Mouse (Mus musculus) cortical plate, adult 2 months (tissue): ENCODE data around the gene Olfr68.
"Not testable (repeated sequence)": the region's sequence is repeated elsewhere in the genome, so short reads cannot be mapped to it uniquely, and the experiment has no call there.

Source experiments
- CTCF ChIP-seq: fragments of 200-500 bp; IDR thresholded peaks from 2 replicates; pipeline ENCODE4 v1.5.1; 2011; ENCODE audit warnings: mild to moderate bottlenecking, control low read depth, low read length; ENCODE audit not compliant: insufficient read depth; ENCODE audit errors: extremely low read depth
- POLR2A ChIP-seq: fragments of 200-500 bp; IDR thresholded peaks from 2 replicates; pipeline ENCODE4 v1.6.1; 2011; ENCODE audit warnings: mild to moderate bottlenecking, low read length, control low read depth; ENCODE audit not compliant: insufficient read depth; ENCODE audit errors: extremely low read depth

- TF ChIP-seq POLR2A, CTCF: not testable (repeated sequence)
Measured at GRCm38 (mm10) chr7:103777652-103778051, 1.8 kb downstream of the Olfr68 start.
